Mouse (Mus musculus) testis, adult 2 months (tissue): ENCODE results near the gene Hoxa13.

Experiments used
- CTCF ChIP-seq: fragments of 200-500 bp; IDR thresholded peaks from 2 replicates; pipeline ENCODE4 v1.5.1; 2012; ENCODE audit warnings: low read depth, mild to moderate bottlenecking, inconsistent platforms, low read length, moderate library complexity; ENCODE audit not compliant: control insufficient read depth, insufficient read depth, insufficient replicate concordance
- POLR2A ChIP-seq: fragments of 200-500 bp; IDR thresholded peaks from 2 replicates; pipeline ENCODE4 v1.6.1; 2012; ENCODE audit warnings: low read depth, mild to moderate bottlenecking, inconsistent platforms, low read length, moderate library complexity; ENCODE audit not compliant: control insufficient read depth

DNA sequence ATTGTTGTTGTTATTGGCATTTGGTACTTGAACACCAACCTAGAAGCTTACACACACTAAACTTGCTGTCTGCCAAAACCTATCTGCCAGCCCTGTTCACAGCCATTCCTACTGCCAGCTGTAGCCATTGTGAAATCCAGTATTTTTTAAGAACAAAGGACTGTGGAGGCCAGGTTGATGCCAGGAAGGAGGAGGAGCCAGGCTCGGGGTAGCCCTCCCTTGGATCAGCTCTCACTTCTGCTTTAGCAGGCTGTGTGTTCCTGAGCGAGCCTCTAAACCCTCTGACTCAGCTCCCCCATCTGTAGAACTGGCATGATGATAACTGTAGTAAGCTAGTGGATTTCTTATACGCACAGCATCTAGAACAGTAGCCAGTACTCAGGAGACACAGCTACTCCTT lies 42.7 kb upstream of the Hoxa13 start:
- TF ChIP-seq CTCF (no peak), POLR2A (no peak)
